Mouse (Mus musculus) ES-CJ7 (cell line): Measurements from ENCODE around the gene Rasa4.
"Not testable (repeated sequence)": the region's sequence is repeated elsewhere in the genome, so short reads cannot be mapped to it uniquely, and the experiment has no call there.

Experiments used
- DNase-seq: peaks from one replicate; pipeline ENCODE4 v3.0.0; 2011; ENCODE audit warnings: low read depth, low spot score

The Rasa4 gene

DNA sequence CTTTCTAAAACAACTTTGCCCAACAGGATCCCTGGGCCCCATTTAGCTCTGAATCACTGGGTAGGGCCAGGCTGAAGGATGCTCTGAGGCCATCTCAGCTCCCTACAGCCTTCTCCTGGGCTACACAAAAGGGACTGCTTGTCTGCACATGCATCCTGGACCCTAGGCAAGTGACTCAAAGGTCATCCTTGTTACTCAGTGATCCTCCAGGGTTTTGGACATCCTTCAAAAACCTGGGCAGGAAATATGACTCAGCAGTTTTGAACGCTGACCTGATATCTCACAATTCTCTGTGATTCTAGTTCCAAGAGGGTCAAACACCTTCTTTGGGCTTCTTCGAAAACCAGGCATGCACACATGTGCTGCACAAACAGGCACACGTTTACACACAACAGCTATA is 25.3 kb downstream of the Rasa4 start:
- DNase-seq = no peak

GRCm38 (mm10) chr5:136113546-136113945 is 29.8 kb downstream of the Rasa4 start:
- peak; percentile 81 for DNase-seq

DNA sequence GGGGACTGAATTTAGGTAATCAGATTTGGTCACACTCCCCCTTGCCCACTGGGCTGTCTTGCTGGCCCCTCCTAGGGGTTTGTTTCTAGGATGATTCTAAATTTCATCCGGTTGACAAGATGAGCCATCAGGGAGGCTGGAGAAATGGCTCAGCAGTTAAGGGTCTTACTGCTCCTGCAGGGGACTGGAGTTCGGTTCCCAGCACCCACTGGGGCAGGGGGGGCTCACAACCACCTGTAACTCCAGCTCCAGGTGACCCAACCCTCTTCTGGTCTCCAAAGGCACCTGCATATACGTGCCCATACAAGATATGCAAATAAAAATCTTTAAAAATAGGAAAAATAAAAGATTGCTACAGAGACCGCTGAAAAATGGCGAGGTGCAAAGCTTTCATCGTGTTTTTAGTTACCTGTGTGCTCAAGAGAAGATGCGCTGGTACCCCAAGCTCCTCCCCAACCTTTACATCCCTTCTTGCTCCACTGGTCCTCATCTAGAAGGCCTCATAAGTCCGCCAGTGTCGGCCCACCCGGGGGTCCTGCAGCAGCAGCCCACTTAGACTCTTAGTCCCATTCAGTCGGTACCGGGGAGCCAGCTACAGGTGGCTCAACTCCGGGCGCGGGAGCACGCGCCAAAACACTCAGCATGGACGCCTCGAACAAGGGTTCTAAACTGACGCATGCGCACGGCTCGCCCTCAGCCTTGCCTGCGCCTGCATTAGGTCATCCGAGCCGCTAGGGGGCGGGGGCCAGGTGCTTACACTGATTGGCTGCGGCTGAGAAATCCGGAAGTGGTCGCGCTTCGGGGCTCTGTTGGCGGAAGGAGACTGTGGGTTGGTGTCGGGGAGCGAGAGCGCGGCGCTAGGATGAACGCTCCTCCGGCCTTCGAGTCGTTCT is 32.4 kb downstream of the Rasa4 start, which contains the start of gene Polr2j:
Gene Polr2j (plus strand): TSS at position 741 of the 893 bp plus-strand sequence.
- peak; percentile 97 for DNase-seq

GRCm38 (mm10) chr5:136116784-136117112 is 33.0 kb downstream of the Rasa4 start:
- DNase-seq = no peak

- DNase-seq = no peak
Observed at GRCm38 (mm10) chr5:136122165-136122564, 38.4 kb downstream of the Rasa4 start.

DNA sequence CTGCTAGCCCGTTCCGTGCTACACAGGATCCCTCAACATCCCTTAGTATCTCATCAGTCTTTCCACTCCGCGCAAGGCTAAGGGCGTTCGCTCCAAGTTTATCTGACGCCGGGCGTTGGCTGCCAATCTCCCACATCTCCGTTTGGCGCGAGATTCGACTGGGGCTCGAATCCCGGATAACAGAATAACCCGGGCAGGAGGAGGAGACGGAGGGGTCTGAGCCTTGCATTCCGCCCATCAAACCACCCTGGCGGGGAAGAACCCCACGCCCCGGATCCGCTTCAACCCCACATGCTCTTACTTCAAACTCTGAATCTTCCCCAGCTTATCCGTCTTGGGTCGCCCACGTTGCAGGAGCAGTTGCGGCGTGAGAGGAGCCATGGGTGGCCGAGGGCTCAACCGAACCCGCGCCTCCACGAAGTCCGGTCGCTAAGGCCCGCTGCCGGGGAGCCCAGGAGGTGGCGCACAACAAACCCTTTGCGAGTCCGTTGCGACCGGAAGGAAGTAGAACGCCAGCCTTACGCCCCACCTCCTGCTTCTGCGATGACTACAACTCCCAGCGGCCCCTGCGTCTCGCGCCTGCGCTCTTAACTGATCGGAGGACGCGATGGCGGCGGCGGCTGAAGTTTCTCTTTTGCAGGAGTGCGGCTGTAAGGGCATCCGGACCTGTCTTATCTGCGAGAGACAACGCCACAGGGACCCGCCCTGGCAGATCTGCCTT is 52.0 kb downstream of the Rasa4 start, which contains the start of the genes Lrwd1 and Alkbh4:
Gene Lrwd1 (minus strand): TSS at position 504 of the 721 bp plus-strand sequence.
Gene Alkbh4 (plus strand): TSS at position 576 of the 721 bp plus-strand sequence.
- DNase-seq = peak; percentile 98

- DNase-seq = peak; percentile 45
Observed at GRCm38 (mm10) chr5:136136292-136136990, 52.7 kb downstream of the Rasa4 start.

- peak; percentile 75 for DNase-seq
Observed at GRCm38 (mm10) chr5:136137658-136138274, 54.0 kb downstream of the Rasa4 start.

DNA sequence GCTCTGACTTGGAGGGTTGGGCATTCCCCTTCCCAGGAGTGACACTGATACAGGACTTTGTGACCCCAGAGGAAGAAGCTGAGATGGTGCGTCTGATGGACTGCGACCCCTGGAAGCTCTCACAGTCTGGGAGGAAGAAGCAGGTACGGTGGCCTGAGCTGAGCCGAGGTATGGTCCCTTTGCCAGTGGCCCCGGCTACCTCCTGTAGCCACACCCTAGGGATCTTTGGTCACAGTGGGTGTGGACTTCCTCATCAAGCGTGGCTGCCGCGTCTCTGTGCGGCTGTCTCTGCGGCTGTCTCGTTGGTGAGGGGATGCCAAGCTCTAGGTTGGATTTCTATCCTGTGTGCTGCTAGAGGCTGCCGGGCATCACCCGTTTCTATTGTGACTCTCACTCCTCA is 55.7 kb downstream of the Rasa4 start:
- no peak for DNase-seq

DNA sequence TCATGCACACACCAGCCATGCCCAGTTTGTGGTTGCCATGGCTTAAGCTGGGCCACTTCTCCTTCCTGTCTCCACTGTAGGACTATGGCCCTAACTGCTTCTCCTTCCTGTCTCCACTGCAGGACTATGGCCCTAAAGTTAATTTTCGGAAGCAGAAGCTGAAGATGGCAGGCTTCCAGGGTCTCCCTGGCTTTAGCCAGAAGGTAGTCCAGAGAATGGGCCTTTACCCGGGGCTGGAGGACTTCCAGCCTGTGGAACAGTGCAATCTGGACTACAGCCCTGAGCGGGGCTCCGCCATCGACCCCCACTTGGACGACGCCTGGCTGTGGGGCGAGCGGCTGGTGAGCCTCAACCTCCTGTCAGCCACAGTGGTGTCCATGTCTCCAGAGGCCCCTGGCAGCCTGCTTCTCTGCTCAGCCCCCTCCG is 56.4 kb downstream of the Rasa4 start:
- no peak for DNase-seq

- peak; percentile 58 for DNase-seq
Observed at GRCm38 (mm10) chr5:136142746-136143145, 59.0 kb downstream of the Rasa4 start.

DNA sequence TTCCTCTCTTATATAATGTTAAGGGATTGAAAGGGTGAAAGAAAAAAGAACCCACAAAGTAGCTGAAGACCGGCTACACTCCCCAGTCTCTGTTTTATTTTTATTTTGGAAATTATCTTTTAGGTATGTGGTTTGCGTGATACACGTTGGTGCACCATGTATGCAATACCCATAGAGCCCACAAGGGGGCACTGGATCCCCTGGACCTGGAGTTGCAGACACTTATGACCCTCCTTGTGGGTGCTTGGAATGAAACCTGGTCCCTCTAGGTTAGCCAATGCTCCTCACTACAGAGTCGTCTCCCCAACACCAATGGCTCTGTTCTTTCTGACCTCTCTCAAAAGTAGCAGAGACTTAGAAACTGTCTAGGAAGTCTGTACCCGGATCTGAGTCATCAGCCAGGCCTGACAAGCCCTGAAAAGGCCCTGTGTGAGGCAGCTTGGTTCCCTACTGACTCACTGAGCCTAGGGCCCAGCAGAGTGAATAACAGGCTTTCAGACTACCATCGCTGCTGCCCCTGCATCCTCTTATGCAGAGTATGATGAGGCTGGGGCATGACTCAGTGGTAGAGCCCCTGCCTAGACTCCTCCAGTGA is 59.5 kb downstream of the Rasa4 start:
- peak; percentile 51 for DNase-seq

- DNase-seq = no peak
Observed at GRCm38 (mm10) chr5:136144606-136145430, 61.1 kb downstream of the Rasa4 start.

DNA sequence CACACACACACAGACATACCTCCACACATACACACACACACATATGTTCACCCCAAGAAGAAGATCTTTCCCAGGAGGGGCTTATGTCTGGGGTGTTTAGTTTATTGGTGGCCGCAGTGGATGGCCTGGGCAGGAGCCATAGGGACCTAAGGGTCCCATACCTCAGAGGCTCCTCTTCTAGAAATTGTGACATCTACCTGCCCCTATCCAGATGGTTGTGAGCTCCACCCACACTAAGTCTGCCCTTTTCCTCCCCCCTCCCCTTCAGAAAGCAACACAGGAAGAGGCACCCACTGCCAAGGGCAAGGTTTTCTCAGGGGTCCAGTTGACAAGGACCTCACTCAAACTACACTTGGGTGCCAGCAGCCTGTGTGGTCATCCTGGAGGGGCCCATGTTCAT is 63.2 kb downstream of the Rasa4 start:
- no peak for DNase-seq

DNA sequence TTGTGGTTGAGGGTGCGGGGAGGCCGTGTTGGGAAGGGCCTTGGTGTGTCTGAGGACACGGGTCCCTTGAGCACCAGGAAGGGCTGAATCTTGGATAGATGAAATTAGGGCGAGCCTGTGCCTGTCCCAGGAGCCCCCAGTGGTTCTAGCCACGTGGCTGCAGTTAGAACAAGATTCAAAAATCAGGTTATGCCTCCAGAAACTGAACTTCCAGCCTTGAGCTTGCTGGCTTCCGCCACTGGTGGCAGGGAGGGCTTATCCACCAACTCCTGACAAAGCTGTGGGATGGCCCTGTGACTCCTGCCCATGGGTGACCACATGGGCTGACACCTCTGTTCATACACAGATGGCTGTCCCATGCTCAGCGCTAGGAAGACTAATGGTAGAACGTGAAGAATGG is 64.0 kb downstream of the Rasa4 start:
- no peak for DNase-seq

GRCm38 (mm10) chr5:136149134-136149576 is 65.4 kb downstream of the Rasa4 start:
- DNase-seq = not testable (repeated sequence)

DNA sequence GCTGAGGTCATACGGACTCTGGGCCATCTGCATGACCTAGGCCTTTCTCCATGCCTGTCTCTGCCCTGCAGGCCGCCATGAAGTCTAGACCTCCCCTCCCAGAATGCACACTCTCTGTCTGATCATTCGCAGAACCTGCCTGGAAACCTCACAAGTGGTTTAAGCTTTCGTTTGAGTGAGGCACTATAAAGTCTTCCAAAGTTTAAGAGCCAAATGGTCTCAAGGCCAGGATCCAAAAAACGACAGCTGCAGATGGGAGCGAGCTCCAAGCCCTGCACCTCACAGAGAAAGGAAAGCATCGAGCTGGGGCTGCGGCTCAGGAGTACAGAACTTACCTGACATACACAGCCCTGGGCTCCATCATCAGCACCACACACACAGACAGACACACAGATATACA is 68.6 kb downstream of the Rasa4 start:
- DNase-seq = no peak

GRCm38 (mm10) chr5:136155399-136155798 is 71.7 kb downstream of the Rasa4 start:
- DNase-seq = no peak

DNA sequence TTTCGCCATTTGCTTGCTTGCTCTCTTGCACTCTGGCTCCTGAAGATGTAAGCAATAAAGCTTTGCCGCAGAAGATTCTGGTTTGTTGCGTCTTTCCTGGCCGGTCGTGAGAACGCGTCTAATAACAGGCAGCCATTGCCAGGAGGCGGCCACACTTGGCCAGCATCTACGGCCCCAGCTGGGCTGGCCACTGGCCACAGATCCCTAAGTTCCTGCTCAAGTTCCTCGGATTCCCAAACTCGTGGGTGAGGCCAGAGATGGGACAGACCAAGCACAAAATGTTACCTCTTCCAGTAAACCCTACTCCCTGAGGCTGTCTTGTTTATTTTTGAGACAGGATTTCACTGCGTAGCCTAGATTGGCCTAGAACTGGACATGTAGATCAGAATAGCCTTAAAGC is 76.4 kb downstream of the Rasa4 start:
- not testable (repeated sequence) for DNase-seq
